8 mouse cellular contexts compared by ENCODE assay signal in the genomic region with DNA sequence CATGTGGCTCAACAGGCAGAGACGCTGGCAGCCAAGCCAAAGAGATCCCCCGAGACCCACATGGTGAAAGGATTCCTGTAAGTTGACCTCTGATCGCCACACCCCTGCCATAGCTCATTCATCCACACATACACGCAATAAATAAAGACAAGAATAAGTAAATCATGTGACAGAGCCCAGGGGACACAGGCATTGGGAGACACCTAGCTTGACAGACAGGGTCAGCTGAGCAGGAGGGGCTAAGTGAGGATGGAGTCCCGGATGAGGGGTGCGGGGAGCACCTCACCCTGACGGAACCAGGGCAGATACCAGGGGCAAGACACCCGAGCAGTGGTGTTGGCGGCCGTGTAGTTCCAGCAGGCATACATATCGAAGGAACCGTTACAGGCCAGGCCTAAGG. TPM values are rescaled to one million over a fixed set of nuclear protein-coding genes. Genes with fewer than 3 reads are reported as not detected.
DNase-seq lines count a peak whose midpoint lies in the region; ATAC-seq and TF ChIP-seq lines count a peak whose summit lies in the region.

No protein-coding gene starts in this region.

- H3K27me3 ChIP-seq in heart, embryonic 15.5 days: peaks cover 12% of the 10 kb centered on the region
- peaks cover 77% of the 10 kb centered on the region for H3K27me3 ChIP-seq in midbrain, embryonic 12.5 days
- peaks cover 33% of the 10 kb centered on the region for H3K27me3 ChIP-seq in midbrain, embryonic 11.5 days (ENCODE audit: control insufficient read depth, insufficient read depth, low read length)
- peaks cover 4% of the 10 kb centered on the region; the same call in 1 of the 2 replicates for H3K27me3 ChIP-seq in forebrain, embryonic 16.5 days (replicated peaks; ENCODE audit: control insufficient read depth, insufficient read depth, low read length)
- H3K27me3 ChIP-seq in liver, embryonic 14.5 days (ENCODE audit: control insufficient read depth, insufficient read depth, low read length): peaks cover 16% of the 10 kb centered on the region

- no peak for TF ChIP-seq CTCF in liver, embryonic 14.5 days (IDR thresholded peaks at IDR 0.05; ENCODE audit: low read depth)

- H3K4me3 ChIP-seq in heart, embryonic 15.5 days: peak overlapping the region; percentile 47; the same call in 1 of the 2 replicates
- no peak overlapping the region for H3K4me3 ChIP-seq in midbrain, embryonic 12.5 days
- H3K4me3 ChIP-seq in midbrain, embryonic 11.5 days (ENCODE audit: low read depth, low read length): no peak overlapping the region
- no peak overlapping the region for H3K4me3 ChIP-seq in forebrain, embryonic 16.5 days (replicated peaks; ENCODE audit: low read length)
- no peak overlapping the region for H3K4me3 ChIP-seq in liver, embryonic 14.5 days (ENCODE audit: insufficient read depth in 1 of 2, low read depth in 2 of 2, low read length in 2 of 2)

- H3K36me3 ChIP-seq in heart, embryonic 15.5 days: peaks cover 9% of the 10 kb centered on the region; the same call in 1 of the 2 replicates
- H3K36me3 ChIP-seq in midbrain, embryonic 12.5 days: no peaks in the 10 kb centered on the region
- no peaks in the 10 kb centered on the region for H3K36me3 ChIP-seq in midbrain, embryonic 11.5 days (ENCODE audit: control insufficient read depth, insufficient read depth, low read length)
- no peaks in the 10 kb centered on the region for H3K36me3 ChIP-seq in forebrain, embryonic 16.5 days (ENCODE audit: control insufficient read depth, insufficient read depth)
- H3K36me3 ChIP-seq in liver, embryonic 14.5 days (replicated peaks; ENCODE audit: control insufficient read depth, insufficient read depth, low read depth): no peaks in the 10 kb centered on the region

- ATAC-seq in heart, embryonic 15.5 days (replicated peaks; ENCODE audit: insufficient number of reproducible peaks, insufficient read depth, low FRiP score, low read depth): no peak
- ATAC-seq in midbrain, embryonic 12.5 days (ENCODE audit: low FRiP score, low read depth): no peak
- no peak for ATAC-seq in midbrain, embryonic 11.5 days (ENCODE audit: low FRiP score)
- ATAC-seq in forebrain, embryonic 16.5 days: no peak
- no peak for ATAC-seq in liver, embryonic 14.5 days (ENCODE audit: insufficient read depth)
- no peak for ATAC-seq in megakaryocyte-erythroid progenitor cell, adult 5-6 weeks (replicated peaks; ENCODE audit: low FRiP score, low TSS enrichment, poor library complexity, severe bottlenecking)

- no peak for TF ChIP-seq EP300 in liver, embryonic 14.5 days (IDR thresholded peaks at IDR 0.05; ENCODE audit: low read depth)

- H3K9ac ChIP-seq in heart, embryonic 15.5 days: no peak overlapping the region
- no peak overlapping the region for H3K9ac ChIP-seq in midbrain, embryonic 12.5 days (replicated peaks)
- no peak overlapping the region for H3K9ac ChIP-seq in midbrain, embryonic 11.5 days (ENCODE audit: low read length)
- no peak overlapping the region for H3K9ac ChIP-seq in forebrain, embryonic 16.5 days (replicated peaks; ENCODE audit: low read depth, low read length)
- no peak overlapping the region for H3K9ac ChIP-seq in liver, embryonic 14.5 days (replicated peaks)

- WGBS in heart, embryonic 15.5 days: 36% methylated on average over 12 of the region's 12 CpGs
- 28% methylated on average over 12 of the region's 12 CpGs for WGBS in midbrain, embryonic 12.5 days
- 34% methylated on average over 12 of the region's 12 CpGs for WGBS in midbrain, embryonic 11.5 days
- 28% methylated on average over 12 of the region's 12 CpGs for WGBS in forebrain, embryonic 16.5 days
- WGBS in liver, embryonic 14.5 days (ENCODE audit: insufficient replicate concordance): 28% methylated on average over 12 of the region's 12 CpGs

- no peak overlapping the region for H3K27ac ChIP-seq in heart, embryonic 15.5 days
- no peak overlapping the region for H3K27ac ChIP-seq in midbrain, embryonic 12.5 days (replicated peaks)
- H3K27ac ChIP-seq in midbrain, embryonic 11.5 days (ENCODE audit: low read depth, low read length): no peak overlapping the region
- H3K27ac ChIP-seq in forebrain, embryonic 16.5 days (ENCODE audit: low read length): no peak overlapping the region
- H3K27ac ChIP-seq in liver, embryonic 14.5 days: no peak overlapping the region

- no peak for DNase-seq in heart, adult 18-20 months
- no peak for DNase-seq in midbrain, embryonic 11.5 days (ENCODE audit: low spot score, missing footprints)
- DNase-seq in liver, embryonic 14.5 days (ENCODE audit: low read depth in 3 of 3, low spot score in 3 of 3): no peak
- DNase-seq in adrenal gland, postnatal 25 days: no peak

- peaks cover 50% of the 10 kb centered on the region for H3K4me1 ChIP-seq in heart, embryonic 15.5 days (replicated peaks)
- H3K4me1 ChIP-seq in midbrain, embryonic 12.5 days: peaks cover 35% of the 10 kb centered on the region
- H3K4me1 ChIP-seq in midbrain, embryonic 11.5 days (ENCODE audit: control insufficient read depth, insufficient read depth, low read length): peaks cover 13% of the 10 kb centered on the region
- peaks cover 40% of the 10 kb centered on the region for H3K4me1 ChIP-seq in forebrain, embryonic 16.5 days (replicated peaks; ENCODE audit: control insufficient read depth, insufficient read depth, low read length)
- H3K4me1 ChIP-seq in liver, embryonic 14.5 days (replicated peaks; ENCODE audit: control insufficient read depth in 2 of 2, insufficient read depth in 2 of 2, low read length in 1 of 2): peaks cover 13 to 22% of the 10 kb centered on the region in 2 experiments

- peak overlapping the region; percentile 65 for H3K4me2 ChIP-seq in heart, embryonic 15.5 days
- H3K4me2 ChIP-seq in midbrain, embryonic 12.5 days (replicated peaks): 0 out of 2 replicates have a peak overlapping the region, but pooled peaks have one; percentile 19
- H3K4me2 ChIP-seq in midbrain, embryonic 11.5 days: no peak overlapping the region
- peak overlapping the region; percentile 53; the same call in 1 of the 2 replicates for H3K4me2 ChIP-seq in forebrain, embryonic 16.5 days (ENCODE audit: low read length)
- H3K4me2 ChIP-seq in liver, embryonic 14.5 days (ENCODE audit: low read depth): peak overlapping the region; percentile 33; the same call in 1 of the 2 replicates

- H3K9me3 ChIP-seq in heart, embryonic 15.5 days (replicated peaks): no peaks in the 10 kb centered on the region
- no peaks in the 10 kb centered on the region for H3K9me3 ChIP-seq in midbrain, embryonic 12.5 days
- peaks cover 2% of the 10 kb centered on the region; the same call in 1 of the 2 replicates for H3K9me3 ChIP-seq in midbrain, embryonic 11.5 days (ENCODE audit: control insufficient read depth, low read length)
- peaks cover 3% of the 10 kb centered on the region; the same call in 1 of the 2 replicates for H3K9me3 ChIP-seq in forebrain, embryonic 16.5 days (ENCODE audit: control insufficient read depth, low read length)
- H3K9me3 ChIP-seq in liver, embryonic 14.5 days (ENCODE audit: control insufficient read depth, low read length): no peaks in the 10 kb centered on the region; the same call in 1 of the 2 replicates

RNA-seq across cellular contexts. Expression of a gene that starts 2.2 kb away (rescaled TPM):
- polyA plus RNA-seq in heart, embryonic 15.5 days (2015; fragmentation: Nextera tagmentation; extraction: Ambion mirVana): 73.8 and 73.9 TPM in 2 replicates
- under 1 TPM in 1 of 2 experiments, not detected in 1; 0.13 TPM for total RNA-seq in heart, adult 18-20 months (2021)
- 2.1 and 3.4 TPM in 2 replicates for polyA plus RNA-seq in midbrain, embryonic 12.5 days (2016; fragmentation: Nextera tagmentation; extraction: Ambion mirVana)
- polyA plus RNA-seq in midbrain, embryonic 11.5 days (2014; fragmentation: Nextera tagmentation; extraction: Ambion mirVana): 0.58 and 0.75 TPM in 2 replicates
- 21.8 and 32.1 TPM in 2 replicates for polyA plus RNA-seq in forebrain, embryonic 16.5 days (2015; fragmentation: Nextera tagmentation; extraction: Ambion mirVana)
- polyA plus RNA-seq in liver, embryonic 14.5 days (2012; rRNA removed): 0.05 and 0.16 TPM in 2 replicates
- polyA plus RNA-seq in liver, embryonic 14.5 days (2014; fragmentation: Nextera tagmentation; extraction: Ambion mirVana): 0.10 TPM in 1 of 2 replicates, not detected in the other
- total RNA-seq in adrenal gland, postnatal 25 days (2021): 0.27 and 0.43 TPM in 2 replicates
- not detected in 2 replicates for total RNA-seq in megakaryocyte-erythroid progenitor cell, adult 5-6 weeks (2014; fragmentation: Nextera tagmentation)
- 0.95 TPM in 1 of 2 replicates, not detected in the other for total RNA-seq in megakaryocyte-erythroid progenitor cell, adult 5-6 weeks (2017)

RNA-seq across cellular contexts. Expression of a gene that starts 12.5 kb away (rescaled TPM):
- polyA plus RNA-seq in heart, embryonic 15.5 days (2015; fragmentation: Nextera tagmentation; extraction: Ambion mirVana): 18.9 and 21.0 TPM in 2 replicates
- 10 to 100 TPM; 36.7 to 38.7 TPM for total RNA-seq in heart, adult 18-20 months (2021)
- polyA plus RNA-seq in midbrain, embryonic 12.5 days (2016; fragmentation: Nextera tagmentation; extraction: Ambion mirVana): 5.4 and 6.0 TPM in 2 replicates
- 1.5 and 1.9 TPM in 2 replicates for polyA plus RNA-seq in midbrain, embryonic 11.5 days (2014; fragmentation: Nextera tagmentation; extraction: Ambion mirVana)
- polyA plus RNA-seq in forebrain, embryonic 16.5 days (2015; fragmentation: Nextera tagmentation; extraction: Ambion mirVana): 8.3 and 14.4 TPM in 2 replicates
- 6.1 and 7.3 TPM in 2 replicates for polyA plus RNA-seq in liver, embryonic 14.5 days (2012; rRNA removed)
- polyA plus RNA-seq in liver, embryonic 14.5 days (2014; fragmentation: Nextera tagmentation; extraction: Ambion mirVana): 0.98 and 1.3 TPM in 2 replicates
- 36.3 and 66.2 TPM in 2 replicates for total RNA-seq in adrenal gland, postnatal 25 days (2021)
- total RNA-seq in megakaryocyte-erythroid progenitor cell, adult 5-6 weeks (2014; fragmentation: Nextera tagmentation): 4.8 and 11.4 TPM in 2 replicates
- 4.8 and 6.6 TPM in 2 replicates for total RNA-seq in megakaryocyte-erythroid progenitor cell, adult 5-6 weeks (2017)

RNA-seq across cellular contexts. Expression of a gene that starts 14.2 kb away (rescaled TPM):
- 93.2 and 96.6 TPM in 2 replicates for polyA plus RNA-seq in heart, embryonic 15.5 days (2015; fragmentation: Nextera tagmentation; extraction: Ambion mirVana)
- total RNA-seq in heart, adult 18-20 months (2021): 10 to 100 TPM; 60.8 to 61.3 TPM
- polyA plus RNA-seq in midbrain, embryonic 12.5 days (2016; fragmentation: Nextera tagmentation; extraction: Ambion mirVana): 136 and 139 TPM in 2 replicates
- polyA plus RNA-seq in midbrain, embryonic 11.5 days (2014; fragmentation: Nextera tagmentation; extraction: Ambion mirVana): 156 and 160 TPM in 2 replicates
- polyA plus RNA-seq in forebrain, embryonic 16.5 days (2015; fragmentation: Nextera tagmentation; extraction: Ambion mirVana): 116 and 118 TPM in 2 replicates
- polyA plus RNA-seq in liver, embryonic 14.5 days (2012; rRNA removed): 40.7 and 67.5 TPM in 2 replicates
- polyA plus RNA-seq in liver, embryonic 14.5 days (2014; fragmentation: Nextera tagmentation; extraction: Ambion mirVana): 75.3 and 76.0 TPM in 2 replicates
- 90.5 and 99.0 TPM in 2 replicates for total RNA-seq in adrenal gland, postnatal 25 days (2021)
- total RNA-seq in megakaryocyte-erythroid progenitor cell, adult 5-6 weeks (2014; fragmentation: Nextera tagmentation): 146 and 165 TPM in 2 replicates
- total RNA-seq in megakaryocyte-erythroid progenitor cell, adult 5-6 weeks (2017): 80.7 and 93.4 TPM in 2 replicates

RNA-seq across cellular contexts. Expression of a gene that starts 14.7 kb away (rescaled TPM):
- polyA plus RNA-seq in heart, embryonic 15.5 days (2015; fragmentation: Nextera tagmentation; extraction: Ambion mirVana): 8.8 and 10.0 TPM in 2 replicates
- total RNA-seq in heart, adult 18-20 months (2021): 1 to 10 TPM; 4.0 to 4.2 TPM
- polyA plus RNA-seq in midbrain, embryonic 12.5 days (2016; fragmentation: Nextera tagmentation; extraction: Ambion mirVana): 21.0 and 22.0 TPM in 2 replicates
- polyA plus RNA-seq in midbrain, embryonic 11.5 days (2014; fragmentation: Nextera tagmentation; extraction: Ambion mirVana): 10.7 and 11.4 TPM in 2 replicates
- polyA plus RNA-seq in forebrain, embryonic 16.5 days (2015; fragmentation: Nextera tagmentation; extraction: Ambion mirVana): 17.1 and 22.4 TPM in 2 replicates
- 2.2 and 2.3 TPM in 2 replicates for polyA plus RNA-seq in liver, embryonic 14.5 days (2012; rRNA removed)
- 2.3 and 3.0 TPM in 2 replicates for polyA plus RNA-seq in liver, embryonic 14.5 days (2014; fragmentation: Nextera tagmentation; extraction: Ambion mirVana)
- 15.4 and 20.3 TPM in 2 replicates for total RNA-seq in adrenal gland, postnatal 25 days (2021)
- total RNA-seq in megakaryocyte-erythroid progenitor cell, adult 5-6 weeks (2014; fragmentation: Nextera tagmentation): 2.4 and 5.1 TPM in 2 replicates
- 1.1 and 5.5 TPM in 2 replicates for total RNA-seq in megakaryocyte-erythroid progenitor cell, adult 5-6 weeks (2017)

RNA-seq across cellular contexts. Expression of a gene that starts 44.1 kb away (rescaled TPM):
- 7.3 and 9.6 TPM in 2 replicates for polyA plus RNA-seq in heart, embryonic 15.5 days (2015; fragmentation: Nextera tagmentation; extraction: Ambion mirVana)
- total RNA-seq in heart, adult 18-20 months (2021): 1 to 10 TPM; 5.5 to 5.7 TPM
- polyA plus RNA-seq in midbrain, embryonic 12.5 days (2016; fragmentation: Nextera tagmentation; extraction: Ambion mirVana): 20.6 and 21.9 TPM in 2 replicates
- polyA plus RNA-seq in midbrain, embryonic 11.5 days (2014; fragmentation: Nextera tagmentation; extraction: Ambion mirVana): 9.4 and 9.5 TPM in 2 replicates
- 25.4 and 28.3 TPM in 2 replicates for polyA plus RNA-seq in forebrain, embryonic 16.5 days (2015; fragmentation: Nextera tagmentation; extraction: Ambion mirVana)
- 2.0 and 2.6 TPM in 2 replicates for polyA plus RNA-seq in liver, embryonic 14.5 days (2012; rRNA removed)
- polyA plus RNA-seq in liver, embryonic 14.5 days (2014; fragmentation: Nextera tagmentation; extraction: Ambion mirVana): 2.6 and 3.0 TPM in 2 replicates
- total RNA-seq in adrenal gland, postnatal 25 days (2021): 11.7 and 15.1 TPM in 2 replicates
- total RNA-seq in megakaryocyte-erythroid progenitor cell, adult 5-6 weeks (2014; fragmentation: Nextera tagmentation): 6.3 and 8.6 TPM in 2 replicates
- 6.1 and 7.8 TPM in 2 replicates for total RNA-seq in megakaryocyte-erythroid progenitor cell, adult 5-6 weeks (2017)
